Mouse (Mus musculus): Measurements from ENCODE around the gene Vstm2a. TPM values are rescaled to one million over a fixed set of nuclear protein-coding genes. Genes with fewer than 3 reads are reported as not detected.

Vstm2a gene
- polyA plus RNA-seq, 1 experiment from 2014 or later, result not detected

DNA sequence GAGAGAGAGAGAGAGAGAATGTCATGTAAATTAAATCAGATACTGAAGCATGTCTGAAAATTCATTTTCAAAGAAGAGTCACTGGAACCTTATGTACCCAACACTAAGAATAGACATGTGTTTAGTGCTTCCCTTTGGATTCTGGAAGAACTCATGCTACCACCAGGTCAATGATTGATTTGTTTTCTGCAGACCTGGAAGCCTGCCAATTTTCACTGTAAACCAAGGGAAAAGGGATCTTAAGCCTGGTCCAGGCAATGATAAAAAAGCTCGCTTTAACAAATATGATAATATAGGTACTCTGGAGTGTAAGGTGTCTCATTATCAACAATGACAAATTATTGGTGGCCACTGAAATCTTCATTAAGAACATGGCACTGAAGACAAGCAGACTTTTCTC is 32.9 kb downstream of the Vstm2a start:
- Histone ChIP-seq H3K9me3 (ENCODE audit: low read length) (no peaks in the 10 kb centered on the region), H3K4me1 (ENCODE audit: insufficient read depth) (no peaks in the 10 kb centered on the region), H3K27me3 (ENCODE audit: insufficient read depth, low read length) (no peaks in the 10 kb centered on the region), H3K9ac (replicated peaks) (no peak overlapping the region), H3K36me3 (replicated peaks; ENCODE audit: insufficient read depth, low read length) (no peaks in the 10 kb centered on the region), H3K4me2 (ENCODE audit: low read depth, low read length) (no peak overlapping the region), H3K27ac (ENCODE audit: low read depth) (no peak overlapping the region), H3K4me3 (ENCODE audit: low read depth, low read length) (no peak overlapping the region)
- WGBS (ENCODE audit: insufficient replicate concordance), result 66% methylated on average over 1 of the region's 1 CpGs
- no peak for TF ChIP-seq CTCF (IDR thresholded peaks at IDR 0.05; ENCODE audit: low read depth)
- TF ChIP-seq EP300 (IDR thresholded peaks at IDR 0.05; ENCODE audit: low read depth), result no peak
- ATAC-seq (no peak), DNase-seq (no peak)

DNA sequence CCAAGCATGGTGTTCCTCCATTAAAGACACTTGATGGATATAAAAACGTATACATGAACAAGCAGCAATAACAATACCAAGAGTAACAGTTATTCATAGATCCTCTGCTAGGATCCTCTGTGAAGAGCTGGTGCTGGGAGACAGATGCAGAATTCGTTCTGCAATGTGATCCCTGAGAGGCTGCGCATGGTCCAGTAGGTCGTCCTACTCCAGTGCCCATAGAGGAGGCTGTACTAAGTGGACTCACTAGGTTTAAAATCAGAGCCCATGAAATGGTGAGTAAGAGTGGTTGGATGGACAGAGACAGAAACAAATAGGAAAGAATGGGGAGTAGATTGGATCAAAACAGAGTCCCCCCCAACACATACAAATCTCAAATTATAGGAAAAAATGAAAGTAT is 35.4 kb downstream of the Vstm2a start:
- Histone ChIP-seq H3K4me1 (ENCODE audit: insufficient read depth) (no peaks in the 10 kb centered on the region), H3K4me3 (ENCODE audit: low read depth, low read length) (no peak overlapping the region), H3K9me3 (ENCODE audit: low read length) (no peaks in the 10 kb centered on the region), H3K36me3 (replicated peaks; ENCODE audit: insufficient read depth, low read length) (no peaks in the 10 kb centered on the region), H3K4me2 (ENCODE audit: low read depth, low read length) (no peak overlapping the region), H3K9ac (replicated peaks) (no peak overlapping the region), H3K27ac (ENCODE audit: low read depth) (no peak overlapping the region), H3K27me3 (ENCODE audit: insufficient read depth, low read length) (no peaks in the 10 kb centered on the region)
- TF ChIP-seq CTCF (IDR thresholded peaks at IDR 0.05; ENCODE audit: low read depth) (no peak), EP300 (IDR thresholded peaks at IDR 0.05; ENCODE audit: low read depth) (no peak)
- no peak for DNase-seq
- no peak for ATAC-seq
- WGBS (ENCODE audit: insufficient replicate concordance), result 71% methylated on average over 4 of the region's 4 CpGs

DNA sequence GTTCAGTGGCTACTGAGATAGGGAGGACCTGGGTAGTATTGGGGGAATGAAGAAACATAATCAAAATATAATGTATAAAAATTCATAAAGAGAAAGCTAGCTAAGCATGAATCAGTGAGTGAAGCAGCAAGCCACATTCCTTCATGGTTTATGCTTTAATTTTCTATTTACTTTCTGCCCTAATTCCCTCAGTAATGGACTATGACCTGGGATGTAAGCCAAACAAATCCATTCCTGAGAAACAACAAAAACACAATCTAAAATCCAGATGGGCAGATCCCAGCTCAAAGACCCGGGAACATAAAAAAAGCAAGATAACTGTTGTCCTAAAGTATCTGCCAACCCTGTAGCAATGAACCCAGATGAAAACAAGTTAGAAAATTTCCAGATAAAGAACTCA is 39.0 kb downstream of the Vstm2a start:
- Histone ChIP-seq H3K27me3 (ENCODE audit: insufficient read depth, low read length) (no peaks in the 10 kb centered on the region), H3K27ac (ENCODE audit: low read depth) (no peak overlapping the region), H3K9me3 (ENCODE audit: low read length) (no peaks in the 10 kb centered on the region), H3K36me3 (replicated peaks; ENCODE audit: insufficient read depth, low read length) (no peaks in the 10 kb centered on the region), H3K4me3 (ENCODE audit: low read depth, low read length) (no peak overlapping the region), H3K9ac (replicated peaks) (no peak overlapping the region), H3K4me2 (ENCODE audit: low read depth, low read length) (no peak overlapping the region), H3K4me1 (ENCODE audit: insufficient read depth) (no peaks in the 10 kb centered on the region)
- DNase-seq (no peak), ATAC-seq (no peak)
- TF ChIP-seq EP300 (IDR thresholded peaks at IDR 0.05; ENCODE audit: low read depth), result no peak
- TF ChIP-seq CTCF (IDR thresholded peaks at IDR 0.05; ENCODE audit: low read depth), result no peak
- WGBS (ENCODE audit: insufficient replicate concordance), result 51% methylated on average over 1 of the region's 1 CpGs

DNA sequence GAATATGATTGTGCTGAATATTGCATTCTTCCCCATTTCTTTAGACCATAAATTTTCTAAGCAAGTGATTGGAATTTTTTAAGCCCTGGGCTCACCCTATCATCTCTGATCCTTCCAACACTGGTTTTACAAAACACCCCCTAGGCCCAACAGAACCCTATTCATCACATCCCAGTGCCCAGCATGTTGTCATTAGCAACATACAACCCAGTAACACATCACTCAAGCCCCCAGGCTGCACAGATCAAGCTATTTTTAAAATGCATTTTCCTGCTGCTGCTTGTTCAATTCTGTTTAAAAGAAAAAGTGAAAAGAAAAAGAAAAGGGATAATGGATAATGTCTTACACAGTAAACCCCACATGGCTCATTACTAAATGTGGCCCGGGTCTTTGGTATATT is 42.0 kb downstream of the Vstm2a start:
- no peak overlapping the region for H3K9ac ChIP-seq (replicated peaks)
- H3K4me1 ChIP-seq (ENCODE audit: insufficient read depth), result no peaks in the 10 kb centered on the region
- no peaks in the 10 kb centered on the region for H3K9me3 ChIP-seq (ENCODE audit: low read length)
- ATAC-seq, result no peak
- no peak for DNase-seq
- no peak overlapping the region for H3K4me2 ChIP-seq (ENCODE audit: low read depth, low read length)
- H3K36me3 ChIP-seq (replicated peaks; ENCODE audit: insufficient read depth, low read length), result no peaks in the 10 kb centered on the region
- H3K27me3 ChIP-seq (ENCODE audit: insufficient read depth, low read length), result no peaks in the 10 kb centered on the region
- 64% methylated on average over 1 of the region's 1 CpGs for WGBS (ENCODE audit: insufficient replicate concordance)
- no peak overlapping the region for H3K4me3 ChIP-seq (ENCODE audit: low read depth, low read length)
- H3K27ac ChIP-seq (ENCODE audit: low read depth), result no peak overlapping the region
- TF ChIP-seq CTCF (IDR thresholded peaks at IDR 0.05; ENCODE audit: low read depth) (no peak), EP300 (IDR thresholded peaks at IDR 0.05; ENCODE audit: low read depth) (no peak)

DNA sequence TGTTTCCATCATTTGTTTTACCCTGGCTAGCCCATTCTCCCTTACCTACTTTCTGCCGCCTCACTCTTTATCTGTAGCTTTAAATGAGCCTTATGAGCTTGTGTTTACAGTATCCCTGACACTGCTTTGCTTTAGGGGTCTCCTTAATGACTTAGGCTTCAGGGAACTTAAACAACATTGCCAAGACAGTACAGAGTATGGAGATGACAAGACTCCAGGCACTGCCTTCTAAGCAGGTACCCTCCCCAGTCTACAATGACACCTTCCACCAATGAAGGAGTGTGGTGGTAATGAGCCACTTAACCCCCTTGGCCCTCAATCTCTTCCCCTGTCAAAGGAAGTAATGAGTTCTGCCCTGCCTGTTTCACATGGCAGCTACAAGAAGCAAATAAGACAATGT is 42.4 kb downstream of the Vstm2a start:
- no peak for DNase-seq
- no peak for ATAC-seq
- no peak overlapping the region for H3K9ac ChIP-seq (replicated peaks)
- no peak overlapping the region for H3K4me2 ChIP-seq (ENCODE audit: low read depth, low read length)
- no peaks in the 10 kb centered on the region for H3K27me3 ChIP-seq (ENCODE audit: insufficient read depth, low read length)
- no peaks in the 10 kb centered on the region for H3K36me3 ChIP-seq (replicated peaks; ENCODE audit: insufficient read depth, low read length)
- no peak for TF ChIP-seq EP300 (IDR thresholded peaks at IDR 0.05; ENCODE audit: low read depth)
- TF ChIP-seq CTCF (IDR thresholded peaks at IDR 0.05; ENCODE audit: low read depth), result no peak
- no peaks in the 10 kb centered on the region for H3K9me3 ChIP-seq (ENCODE audit: low read length)
- H3K4me1 ChIP-seq (ENCODE audit: insufficient read depth), result no peaks in the 10 kb centered on the region
- no peak overlapping the region for H3K27ac ChIP-seq (ENCODE audit: low read depth)
- no peak overlapping the region for H3K4me3 ChIP-seq (ENCODE audit: low read depth, low read length)
- 52% methylated on average over 1 of the region's 1 CpGs for WGBS (ENCODE audit: insufficient replicate concordance)

DNA sequence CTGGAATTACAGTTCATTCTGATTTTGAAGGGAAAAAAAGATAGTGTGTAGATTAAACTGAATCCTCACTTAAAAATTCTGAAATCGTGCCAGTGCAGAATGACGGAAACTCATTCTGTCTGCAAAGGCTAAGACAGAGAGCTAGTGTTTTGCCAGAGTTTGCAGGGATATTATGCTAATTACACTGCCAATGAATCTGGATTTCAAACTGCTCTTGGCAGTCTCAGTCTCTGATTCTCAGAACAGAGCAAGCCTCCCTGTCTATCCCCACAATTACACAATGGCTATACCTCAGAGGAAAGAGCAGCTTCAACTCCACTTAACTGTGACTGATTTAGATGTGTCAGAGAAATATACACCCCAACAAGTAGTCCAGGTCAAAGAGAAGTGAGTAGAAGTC is 43.2 kb downstream of the Vstm2a start:
- Histone ChIP-seq H3K4me3 (ENCODE audit: low read depth, low read length) (no peak overlapping the region), H3K4me1 (ENCODE audit: insufficient read depth) (no peaks in the 10 kb centered on the region), H3K4me2 (ENCODE audit: low read depth, low read length) (no peak overlapping the region), H3K9me3 (ENCODE audit: low read length) (no peaks in the 10 kb centered on the region), H3K27me3 (ENCODE audit: insufficient read depth, low read length) (no peaks in the 10 kb centered on the region), H3K27ac (ENCODE audit: low read depth) (no peak overlapping the region), H3K9ac (replicated peaks) (no peak overlapping the region), H3K36me3 (replicated peaks; ENCODE audit: insufficient read depth, low read length) (no peaks in the 10 kb centered on the region)
- 82% methylated on average over 2 of the region's 2 CpGs for WGBS (ENCODE audit: insufficient replicate concordance)
- no peak for TF ChIP-seq EP300 (IDR thresholded peaks at IDR 0.05; ENCODE audit: low read depth)
- no peak for TF ChIP-seq CTCF (IDR thresholded peaks at IDR 0.05; ENCODE audit: low read depth)
- ATAC-seq (no peak), DNase-seq (no peak)

DNA sequence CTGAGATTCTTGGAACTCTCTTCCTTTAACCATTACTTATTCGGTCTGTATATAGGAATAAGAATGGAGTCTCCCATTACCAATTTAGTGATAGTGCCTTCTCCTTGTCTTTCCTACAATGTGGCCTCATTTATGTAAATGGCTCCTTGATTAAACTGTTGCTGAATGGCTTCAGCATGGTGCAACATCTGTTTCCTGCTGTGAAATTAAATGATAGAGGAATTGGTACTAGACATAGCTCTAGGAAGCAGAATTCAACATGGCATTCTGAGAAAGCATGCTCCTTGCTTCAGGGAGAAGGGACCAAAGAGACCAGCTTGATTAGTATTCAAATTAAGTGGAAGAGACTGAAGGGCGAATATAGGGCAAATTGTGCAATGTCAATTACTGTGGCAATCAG is 57.6 kb downstream of the Vstm2a start:
- no peak overlapping the region for H3K9ac ChIP-seq (replicated peaks)
- 65% methylated on average over 2 of the region's 2 CpGs for WGBS (ENCODE audit: insufficient replicate concordance)

More for the DNA sequence above, 57.6 kb downstream of the Vstm2a start:
- TF ChIP-seq EP300 (IDR thresholded peaks at IDR 0.05; ENCODE audit: low read depth) (no peak), CTCF (IDR thresholded peaks at IDR 0.05; ENCODE audit: low read depth) (no peak)
- no peak overlapping the region for H3K4me3 ChIP-seq (ENCODE audit: low read depth, low read length)
- no peak overlapping the region for H3K4me2 ChIP-seq (ENCODE audit: low read depth, low read length)
- H3K27ac ChIP-seq (ENCODE audit: low read depth), result no peak overlapping the region
- H3K9me3 ChIP-seq (ENCODE audit: low read length), result no peaks in the 10 kb centered on the region
- DNase-seq (no peak), ATAC-seq (no peak)
- H3K36me3 ChIP-seq (replicated peaks; ENCODE audit: insufficient read depth, low read length), result no peaks in the 10 kb centered on the region
- no peaks in the 10 kb centered on the region for H3K27me3 ChIP-seq (ENCODE audit: insufficient read depth, low read length)
- no peaks in the 10 kb centered on the region for H3K4me1 ChIP-seq (ENCODE audit: insufficient read depth)

All from liver, postnatal 0 days (tissue).